Mouse (Mus musculus) adrenal gland, adult 8-10 months (tissue): ENCODE measurements around the gene Herc3. TPM values are rescaled to one million over a fixed set of nuclear protein-coding genes. Genes with fewer than 3 reads are reported as not detected.

Source experiments
- DNase-seq: peaks from one replicate; pipeline ENCODE4 v3.0.0; 2022
- total RNA-seq, 4 experiments: library from RNA; stranded (reverse); gene quantifications; 2 replicates each; pipeline ENCODE4 v1.2.4; 2022

The Herc3 gene
- total RNA-seq, 4 experiments from 2014 or later, result 16.0 to 37.9 (median 23.6) TPM

DNA sequence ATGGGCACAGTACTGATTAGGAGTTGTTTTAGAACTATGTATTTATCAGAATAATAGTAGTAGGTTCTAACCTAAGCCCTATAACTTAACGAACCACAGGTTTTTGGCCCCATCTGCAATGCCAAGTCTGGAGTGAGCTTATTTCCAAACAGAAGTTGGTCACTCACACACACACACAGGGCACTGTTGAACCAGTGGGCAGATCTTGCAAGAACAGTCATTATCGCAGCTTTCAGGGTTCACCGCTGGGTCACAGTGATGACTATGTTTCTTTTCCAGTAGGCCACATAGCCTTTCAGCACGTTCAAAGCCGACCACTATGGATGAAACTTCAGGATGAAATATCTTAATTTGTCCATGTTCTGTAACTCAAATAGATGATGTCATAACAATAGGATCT, 91.2 kb downstream of the Herc3 start:
- no peak for DNase-seq

DNA sequence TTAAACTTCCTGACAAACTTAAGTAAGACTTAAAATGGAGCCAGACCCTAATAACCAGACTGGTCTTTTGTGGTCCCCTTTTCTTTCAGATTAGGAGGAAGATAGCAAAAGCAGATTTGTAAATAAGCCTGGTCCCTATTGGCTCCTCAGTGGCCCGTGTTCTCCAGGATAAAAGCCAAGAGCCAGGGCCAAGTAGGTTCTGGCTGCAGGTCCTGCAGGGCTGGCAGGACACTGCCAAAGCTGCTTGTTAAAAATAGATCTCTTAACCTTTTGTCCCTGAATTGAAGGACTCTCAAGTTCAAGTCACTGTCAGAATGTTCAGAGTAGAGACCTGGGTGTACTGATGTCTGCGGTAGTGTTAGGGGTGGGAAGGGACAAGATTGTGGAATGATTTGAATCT, 96.6 kb downstream of the Herc3 start:
- DNase-seq, result no peak

DNA sequence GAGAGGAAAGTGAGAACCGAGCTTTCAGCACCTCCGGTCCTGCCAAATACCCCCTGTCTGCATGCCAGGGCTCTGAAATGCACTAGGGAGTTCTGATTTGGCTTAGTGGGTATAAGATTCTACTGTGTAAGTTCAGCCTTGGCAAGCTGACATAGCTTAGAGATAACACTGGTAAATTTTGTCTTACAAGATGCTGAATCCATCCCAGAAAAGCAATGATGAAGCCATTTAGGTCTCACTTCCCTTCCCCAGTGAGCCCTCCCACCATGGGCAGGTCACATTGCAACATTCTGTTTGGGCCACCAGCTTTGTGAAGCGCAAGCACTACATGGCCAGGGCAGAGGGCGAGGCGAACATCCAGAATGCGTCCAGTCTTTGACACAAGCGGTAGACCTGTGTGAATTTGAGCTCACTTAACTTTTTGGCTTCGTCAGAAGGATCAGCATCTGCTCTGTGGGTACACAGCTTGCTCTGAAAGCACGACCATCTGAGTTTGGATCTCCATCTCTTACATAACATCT, 98.7 kb downstream of the Herc3 start:
- DNase-seq, result peak; percentile 14

DNA sequence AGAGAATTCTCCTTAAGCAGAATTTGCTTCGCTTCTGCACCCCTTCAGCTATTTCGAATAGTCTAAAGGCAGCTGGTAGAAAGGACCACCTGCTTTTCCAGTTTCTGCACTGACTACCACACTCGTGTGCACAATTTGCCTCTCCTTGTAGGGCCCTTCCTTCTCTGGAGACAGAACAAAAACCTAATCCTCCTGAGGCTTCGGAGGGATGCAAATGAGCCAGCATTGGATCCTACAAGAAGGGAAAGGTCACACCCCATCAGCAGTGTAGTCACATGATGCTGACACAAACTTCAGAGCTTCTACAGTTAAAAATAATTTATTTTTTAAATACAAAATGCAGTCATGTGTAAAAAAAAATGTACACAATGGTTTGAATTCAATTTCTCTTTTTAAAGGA, 99.9 kb downstream of the Herc3 start:
- no peak for DNase-seq

DNA sequence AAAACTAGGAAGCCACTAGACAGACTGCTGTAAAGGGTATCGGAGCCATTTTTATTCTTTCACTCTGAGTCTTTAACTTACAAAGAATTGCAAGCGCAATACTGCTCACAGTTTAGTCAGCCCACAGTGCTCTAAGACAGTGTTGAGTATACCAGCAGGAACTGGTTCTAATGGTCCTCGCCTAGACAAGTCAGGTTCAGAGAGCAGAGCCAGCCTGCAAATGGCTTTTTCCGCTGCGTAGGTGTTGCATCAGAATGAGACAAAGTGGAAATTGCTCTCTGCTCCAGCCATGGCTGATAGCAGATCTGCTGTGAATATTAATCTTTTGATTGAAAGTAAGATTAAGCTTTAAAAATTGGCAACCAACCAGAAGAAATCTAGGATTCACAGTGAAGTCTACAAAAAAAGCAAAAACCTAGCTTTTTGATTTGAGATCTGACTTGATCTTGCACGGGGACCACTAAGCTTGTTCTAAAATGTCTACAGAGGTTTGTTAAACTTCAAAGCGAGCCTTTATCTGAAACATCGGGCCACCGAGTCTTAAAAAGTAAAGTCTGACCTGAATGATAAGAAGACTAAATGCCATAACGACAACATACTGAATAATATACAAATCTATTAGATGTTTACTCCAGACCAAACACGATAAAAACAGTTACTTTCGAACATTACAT, 101.4 kb downstream of the Herc3 start:
- DNase-seq, result no peak

DNA sequence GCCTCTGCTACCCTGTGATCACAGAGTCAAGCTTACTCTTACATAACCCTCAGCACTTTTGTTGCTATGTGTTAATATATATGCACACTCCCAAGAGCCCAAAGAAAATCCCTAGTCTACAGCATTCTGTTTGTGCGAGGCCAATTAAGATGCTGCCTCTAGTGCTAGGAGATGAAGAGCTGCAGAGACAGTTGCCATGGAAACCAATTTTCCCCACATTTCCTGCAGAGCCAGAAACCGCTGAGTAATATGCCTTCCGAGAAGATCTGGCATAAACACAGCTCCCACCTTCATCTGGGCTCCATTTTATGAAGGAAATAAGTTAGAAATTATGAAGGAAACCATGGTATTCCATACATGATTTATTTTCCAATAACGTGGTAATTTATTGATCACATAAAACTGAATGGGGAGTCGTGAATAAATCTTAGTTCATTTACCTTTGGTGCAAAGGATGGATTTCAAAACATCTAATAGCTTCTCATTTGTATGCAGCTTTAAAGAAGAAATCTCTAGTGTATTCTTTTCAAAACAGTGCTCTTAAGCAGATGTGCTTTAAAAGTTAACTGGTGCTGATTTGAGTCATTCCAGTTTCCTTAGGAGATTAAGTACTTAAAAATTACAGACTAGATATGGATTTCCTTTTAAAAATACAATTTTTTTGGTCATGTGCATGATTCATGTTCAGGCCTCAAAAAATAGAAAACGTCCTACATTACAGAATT, 102.1 kb downstream of the Herc3 start:
- DNase-seq, result no peak

DNA sequence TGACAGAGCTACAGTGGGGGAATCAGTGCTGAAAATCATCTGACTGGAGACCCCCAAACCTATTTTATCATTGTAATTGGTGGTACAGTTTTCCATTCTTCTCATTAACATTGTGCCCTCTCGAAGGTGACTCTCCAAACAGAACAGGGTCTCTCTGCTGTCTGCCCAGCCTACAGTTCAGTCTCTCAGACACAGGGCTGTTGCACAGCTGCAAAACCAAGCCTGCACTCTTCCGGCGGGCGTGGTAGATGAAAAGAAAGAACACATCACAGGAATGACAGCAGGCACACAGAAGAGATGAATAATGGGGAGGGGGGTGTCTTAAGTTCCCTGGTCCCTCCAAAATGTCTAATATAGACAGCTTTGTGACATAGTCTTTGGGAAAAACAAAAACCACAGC, 102.9 kb downstream of the Herc3 start:
- DNase-seq, result no peak

DNA sequence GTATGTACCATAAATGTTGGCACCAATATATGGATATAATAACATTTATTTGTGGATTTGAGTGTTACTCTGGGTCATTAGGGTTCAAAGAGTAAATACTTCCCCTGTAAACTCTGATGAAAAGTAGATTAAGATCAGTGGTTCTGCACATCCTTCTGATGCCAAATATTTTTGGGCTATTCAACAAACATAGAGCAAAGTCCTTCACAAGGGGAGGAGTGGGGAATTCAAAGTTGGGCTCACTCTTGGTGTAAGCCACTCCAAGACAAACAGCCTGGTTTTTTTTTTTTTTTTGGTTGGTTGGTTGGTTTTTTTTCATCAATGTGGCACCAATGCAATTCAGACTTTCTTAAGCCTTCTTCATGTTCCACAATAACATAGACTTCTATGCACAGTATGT, 106.5 kb downstream of the Herc3 start:
- no peak for DNase-seq

DNA sequence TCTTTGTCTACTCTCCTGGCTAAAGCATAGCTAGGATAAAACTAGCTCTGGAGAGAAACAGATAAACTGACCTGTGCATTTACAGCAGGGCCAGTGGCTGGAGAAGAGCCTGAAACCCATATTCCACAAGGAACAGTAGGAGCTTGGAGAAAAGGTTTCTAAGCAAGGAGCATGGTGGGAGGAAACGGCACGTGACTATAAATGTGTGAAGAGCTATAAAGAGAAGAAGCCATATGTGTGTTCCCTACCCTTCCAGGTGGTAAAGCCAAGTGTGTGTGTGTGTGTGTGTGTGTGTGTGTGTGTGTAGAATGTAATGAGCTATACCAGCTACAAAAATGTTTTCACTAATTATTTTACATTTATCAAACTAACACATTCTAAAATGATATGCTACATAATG, 111.0 kb downstream of the Herc3 start:
- no peak for DNase-seq

DNA sequence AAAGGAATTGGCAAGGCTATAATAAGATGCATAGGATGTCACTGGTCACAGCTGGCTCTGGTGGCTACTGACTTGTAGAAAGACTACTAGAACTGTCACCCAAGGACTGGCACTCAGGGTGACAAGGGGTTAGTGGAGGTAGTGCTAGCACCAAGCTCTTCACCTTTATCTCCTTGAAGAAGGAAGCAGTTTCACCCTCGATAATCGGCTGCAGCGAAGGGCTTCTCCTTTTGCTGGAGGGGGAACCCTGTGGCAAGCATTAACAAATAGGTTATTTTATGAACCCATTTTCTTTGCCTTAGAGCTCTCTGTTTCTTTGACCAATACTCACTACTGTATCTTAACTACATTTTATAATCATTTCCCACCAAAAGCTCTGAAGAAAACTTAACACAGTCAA, 112.7 kb downstream of the Herc3 start:
- no peak for DNase-seq

DNA sequence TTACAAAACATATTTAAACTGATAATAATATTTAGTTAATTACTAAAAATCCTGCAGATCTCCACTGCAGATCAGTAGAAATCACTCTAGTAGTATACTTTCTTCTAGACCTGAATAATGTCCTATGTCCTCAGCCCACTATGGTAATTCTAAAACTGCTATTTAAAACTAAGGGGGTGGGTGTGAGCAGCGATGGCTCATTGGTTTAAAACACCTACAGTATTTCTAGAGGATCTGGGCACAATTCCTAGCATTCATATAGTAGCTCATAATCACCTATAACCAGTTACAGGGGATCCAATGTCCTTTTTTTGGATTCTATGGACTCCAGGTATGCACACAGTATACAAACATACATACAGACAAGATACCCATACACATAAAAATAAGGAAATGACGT, 115.0 kb downstream of the Herc3 start:
- no peak for DNase-seq

DNA sequence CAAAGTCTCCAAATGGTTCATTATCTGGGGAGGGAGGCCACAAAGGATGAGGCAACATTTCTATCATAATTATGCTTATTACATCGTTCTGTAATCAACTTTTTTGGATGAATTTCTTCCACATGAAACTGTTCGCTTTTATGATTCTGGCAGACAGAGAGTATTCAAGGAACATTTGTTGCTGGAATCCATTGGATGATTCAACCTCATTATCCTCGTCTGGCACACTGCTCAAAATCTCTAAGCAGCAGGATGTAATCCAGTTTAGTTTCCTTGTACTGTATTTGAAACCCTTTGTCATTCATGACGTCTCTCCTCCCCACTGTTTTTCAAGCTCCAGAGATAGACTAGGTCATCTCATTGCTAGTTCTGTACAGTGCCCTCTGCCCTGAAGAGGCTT, 115.6 kb downstream of the Herc3 start:
- no peak for DNase-seq

DNA sequence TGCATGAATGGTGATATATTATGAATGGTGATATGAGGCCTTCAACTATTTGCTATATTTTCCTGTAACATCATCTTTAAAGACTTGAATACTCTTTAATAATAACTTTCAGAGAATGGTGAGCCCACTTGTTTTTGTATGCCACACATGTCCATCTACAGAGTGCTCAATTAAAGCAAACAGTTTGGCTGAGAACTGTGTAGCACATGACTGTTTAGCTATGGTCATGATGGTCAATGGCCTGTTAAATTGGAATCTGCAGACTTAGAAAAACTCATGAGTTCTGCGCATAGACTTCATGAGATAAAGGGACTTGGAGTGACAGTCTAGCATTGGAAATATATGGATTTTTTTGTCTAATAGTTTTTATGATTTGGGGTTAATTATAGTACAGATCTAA, 119.1 kb downstream of the Herc3 start:
- DNase-seq, result no peak

DNA sequence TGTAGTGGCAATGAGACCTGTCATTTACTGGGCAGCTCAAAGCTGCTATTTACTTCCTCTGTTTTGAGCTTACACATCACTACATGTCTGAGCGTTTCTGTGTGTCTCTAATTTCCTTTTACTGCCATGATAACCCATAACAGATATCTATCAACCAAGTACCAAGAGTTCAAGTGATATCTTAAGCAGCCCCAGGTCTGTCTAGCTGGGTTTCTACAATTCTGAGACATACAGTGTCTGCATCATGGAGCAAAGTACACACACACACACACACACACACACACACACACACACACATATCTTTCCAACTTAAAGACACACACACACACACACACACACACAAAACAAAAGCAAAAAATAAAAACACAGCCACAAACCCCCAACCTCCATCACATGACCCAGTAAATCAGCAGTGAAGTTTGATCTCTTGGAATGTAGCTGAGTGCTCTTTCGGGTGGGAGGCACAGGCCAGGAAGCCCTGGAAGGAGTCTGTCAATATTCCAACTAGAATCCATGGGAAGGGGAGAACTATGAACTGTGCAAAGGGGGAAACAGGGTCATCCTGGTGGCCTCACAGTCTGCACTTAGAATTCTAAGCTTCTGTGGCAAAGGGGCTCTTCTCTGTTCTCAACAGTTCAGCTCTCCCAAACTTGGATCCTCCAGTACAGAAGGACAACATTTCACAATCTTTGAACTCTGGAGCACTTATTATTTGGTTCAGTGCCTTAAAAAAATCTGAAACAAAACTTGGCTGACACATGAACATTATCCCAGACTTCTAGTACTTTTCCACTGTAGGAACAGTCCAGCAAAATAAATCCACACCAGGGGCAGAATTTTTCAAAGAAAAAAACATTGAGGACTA, 120.1 kb downstream of the Herc3 start:
- DNase-seq, result no peak

DNA sequence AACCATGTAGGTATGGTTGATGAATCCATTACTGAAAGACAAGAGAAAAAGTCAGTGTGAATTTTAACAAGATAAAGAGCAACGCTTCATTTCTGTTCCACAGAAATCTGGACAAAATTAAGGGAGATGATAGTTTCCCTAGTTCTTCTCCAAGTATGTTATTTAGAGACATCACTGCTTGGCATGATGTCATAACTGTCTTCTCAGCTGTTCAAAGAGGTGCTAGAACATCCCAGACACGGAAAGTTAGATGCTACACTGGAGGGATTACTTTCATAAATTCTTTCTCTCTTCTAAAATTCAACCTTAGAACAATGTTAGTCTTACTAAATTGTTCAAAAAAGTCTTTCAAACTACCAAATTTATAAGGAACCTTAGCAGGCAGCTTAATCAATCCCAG, 129.3 kb downstream of the Herc3 start:
- no peak for DNase-seq

DNA sequence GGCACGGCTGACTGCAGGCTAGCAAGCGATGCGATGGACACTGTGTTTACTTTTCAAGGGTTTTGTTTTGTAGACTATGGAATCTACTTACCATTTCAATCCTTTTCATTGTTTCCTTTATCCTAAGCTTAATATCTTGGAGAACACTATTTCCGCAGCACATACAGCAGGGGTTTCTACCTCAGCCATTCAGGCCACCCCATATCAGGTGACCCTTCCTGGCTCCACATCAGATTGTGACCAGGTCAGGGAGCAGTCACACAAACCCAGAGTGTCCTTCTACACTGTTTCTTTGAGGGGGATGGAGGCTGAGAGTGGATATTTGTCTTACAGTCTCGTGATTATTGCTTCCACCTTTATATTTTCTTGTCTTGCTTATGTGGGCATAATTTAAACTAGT, 131.4 kb downstream of the Herc3 start:
- no peak for DNase-seq

DNA sequence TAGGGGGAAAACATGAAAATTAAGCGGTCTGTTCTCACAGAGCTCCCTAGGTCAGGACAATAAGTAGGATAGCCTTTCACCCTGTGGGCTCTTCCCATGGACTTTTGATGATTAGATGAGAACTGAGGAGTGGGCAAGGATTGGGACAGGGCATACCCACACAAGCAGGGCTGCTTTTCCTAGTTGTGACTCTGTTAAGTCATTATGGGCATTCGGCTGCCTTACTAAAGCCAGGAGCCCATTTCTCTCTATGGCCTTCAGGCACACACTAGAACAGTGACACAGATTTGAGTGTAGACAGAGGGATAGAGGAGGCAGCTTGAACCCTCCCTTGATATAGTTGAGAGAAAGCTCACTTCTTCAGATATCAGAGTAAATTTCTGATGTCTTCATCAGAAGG, 132.8 kb downstream of the Herc3 start:
- no peak for DNase-seq

DNA sequence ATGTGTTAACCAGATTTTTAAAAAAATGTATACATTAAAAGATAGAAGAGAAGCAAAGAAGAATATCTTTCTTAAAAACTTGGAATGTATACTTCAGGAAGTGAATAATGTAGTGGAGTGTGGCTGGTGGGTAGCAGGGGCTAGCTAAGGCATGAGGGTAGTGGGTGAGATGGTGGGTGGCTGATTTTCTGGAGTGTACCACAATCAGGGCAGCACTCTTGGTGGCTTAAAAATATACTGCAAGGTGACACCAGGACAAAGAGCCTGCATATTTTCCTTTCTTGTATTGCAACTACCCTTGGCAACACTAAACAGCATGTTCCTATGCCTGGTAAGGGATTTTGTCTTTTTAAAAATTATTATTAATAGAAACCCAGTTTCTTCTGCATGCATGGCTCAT, 133.3 kb downstream of the Herc3 start:
- no peak for DNase-seq

DNA sequence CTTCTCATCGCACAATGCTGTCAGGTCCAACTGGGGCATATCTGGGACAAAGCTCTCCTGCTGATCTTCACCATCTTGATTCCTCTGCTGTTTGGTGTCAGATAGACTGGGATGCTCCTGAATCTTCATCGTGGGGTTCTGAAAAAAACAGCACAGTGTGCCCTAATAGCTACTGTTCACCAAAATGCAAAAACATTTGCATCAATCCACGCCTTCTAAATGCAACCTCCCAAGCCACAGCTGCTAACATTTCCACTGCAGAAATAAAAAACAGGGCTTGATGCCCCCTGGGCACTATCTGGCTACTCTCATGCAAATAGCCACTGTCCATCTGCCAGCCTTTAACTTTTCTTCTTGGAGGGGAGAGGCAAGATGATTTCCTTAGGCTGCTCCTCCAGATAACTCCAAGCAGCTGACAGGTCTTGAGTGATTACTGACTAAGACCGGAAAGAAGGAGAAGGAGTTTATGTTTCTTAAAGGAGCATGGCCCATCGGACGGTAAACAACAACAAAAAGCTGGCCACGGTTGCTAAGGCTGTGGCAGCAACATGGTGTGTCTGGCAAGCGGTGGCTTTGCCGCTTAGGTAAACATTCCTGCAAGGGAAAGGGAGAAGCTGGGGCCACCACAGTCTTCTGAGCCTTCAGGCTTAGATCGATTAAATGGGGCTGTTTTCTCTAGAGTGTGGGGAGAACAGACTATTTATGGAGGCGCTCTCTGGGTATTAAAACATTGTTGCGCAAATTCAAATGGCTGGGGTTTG, 134.0 kb downstream of the Herc3 start:
- no peak for DNase-seq

DNA sequence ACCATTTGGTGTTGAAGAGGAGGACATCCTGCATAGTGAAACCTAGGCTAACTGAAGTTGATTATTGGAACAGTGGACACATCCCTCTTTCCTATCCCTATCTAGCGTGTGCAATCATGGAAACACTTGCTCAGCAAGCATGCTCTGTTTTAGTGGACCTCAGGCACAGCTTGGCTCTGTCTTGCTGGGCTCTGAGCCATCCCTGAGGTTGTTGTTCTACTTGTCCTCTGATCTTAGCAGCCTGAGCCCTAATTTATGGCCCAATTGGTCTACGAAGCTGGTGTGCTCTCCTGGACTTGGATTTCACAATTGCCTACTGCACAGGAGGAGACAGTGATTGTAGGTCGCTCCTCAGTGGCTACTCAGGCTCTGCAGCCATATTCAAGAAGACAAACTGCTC, 137.0 kb downstream of the Herc3 start:
- DNase-seq, result peak; percentile 53
